Mouse (Mus musculus) lung, embryonic 16.5 days (tissue): Measurements from ENCODE around the gene Tmem43. TPM values are rescaled to one million over a fixed set of nuclear protein-coding genes. Genes with fewer than 3 reads are reported as not detected.
"Not testable (repeated sequence)": the region's sequence is repeated elsewhere in the genome, so short reads cannot be mapped to it uniquely, and the experiment has no call there.

Source experiments
- ATAC-seq: fragments of 200-750 bp; cut with Nextera tagmentation; 2 replicates; pipeline ENCODE4 v1.8.0; 2017; ENCODE audit warnings: low read depth, mild to moderate bottlenecking, moderate library complexity
- H3K27ac ChIP-seq: fragments of 300-500 bp; sonication (generic); 2 replicates; pipeline ENCODE4 v1.5.1; 2014; ENCODE audit warnings: mild to moderate bottlenecking, control low read depth, low read length
- H3K27me3 ChIP-seq: fragments of 300-500 bp; sonication (generic); 2 replicates; pipeline ENCODE4 v1.6.1; 2014; ENCODE audit warnings: low read depth, low read length, mixed read lengths; ENCODE audit not compliant: control insufficient read depth, insufficient read depth
- H3K36me3 ChIP-seq: fragments of 300-500 bp; sonication (generic); 2 replicates; pipeline ENCODE4 v1.6.1; 2014; ENCODE audit warnings: low read length; ENCODE audit not compliant: control insufficient read depth, insufficient read depth
- H3K4me1 ChIP-seq: fragments of 300-500 bp; sonication (generic); replicated peaks from 2 replicates; pipeline ENCODE4 v1.6.1; 2014; ENCODE audit warnings: low read length, mixed read lengths; ENCODE audit not compliant: control insufficient read depth, insufficient read depth
- H3K4me2 ChIP-seq: fragments of 300-500 bp; sonication (generic); 2 replicates; pipeline ENCODE4 v1.6.1; 2014; ENCODE audit warnings: low read depth, low read length, control low read depth
- H3K4me3 ChIP-seq: fragments of 300-500 bp; sonication (generic); 2 replicates; pipeline ENCODE4 v1.5.1; 2014; ENCODE audit warnings: mild to moderate bottlenecking, low read length, control low read depth
- H3K9ac ChIP-seq: fragments of 300-500 bp; sonication (generic); 2 replicates; pipeline ENCODE4 v1.6.1; 2014; ENCODE audit warnings: low read length, control low read depth
- H3K9me3 ChIP-seq: fragments of 300-500 bp; sonication (generic); 2 replicates; pipeline ENCODE4 v1.6.1; 2016; ENCODE audit warnings: low read length; ENCODE audit not compliant: control insufficient read depth
- WGBS: fragments of 180-500 bp; shearing (Covaris S2); extraction: QIAGEN DNeasy Blood & Tissue Kit; methylation state at CpG from one replicate; pipeline ENCODE4 v1.1.7; 2014; 5-methylcytosine and 5-hydroxymethylcytosine counted together
- polyA plus RNA-seq: library from polyadenylated mRNA; unstranded; fragments of >200 nt; fragmentation: Nextera tagmentation; extraction: Ambion mirVana; gene quantifications from 2 replicates; pipeline ENCODE4 v1.2.1, GENCODE M21; 2015

Tmem43 gene
- polyA plus RNA-seq, 1 experiment from 2014 or later: 57.1 TPM

DNA sequence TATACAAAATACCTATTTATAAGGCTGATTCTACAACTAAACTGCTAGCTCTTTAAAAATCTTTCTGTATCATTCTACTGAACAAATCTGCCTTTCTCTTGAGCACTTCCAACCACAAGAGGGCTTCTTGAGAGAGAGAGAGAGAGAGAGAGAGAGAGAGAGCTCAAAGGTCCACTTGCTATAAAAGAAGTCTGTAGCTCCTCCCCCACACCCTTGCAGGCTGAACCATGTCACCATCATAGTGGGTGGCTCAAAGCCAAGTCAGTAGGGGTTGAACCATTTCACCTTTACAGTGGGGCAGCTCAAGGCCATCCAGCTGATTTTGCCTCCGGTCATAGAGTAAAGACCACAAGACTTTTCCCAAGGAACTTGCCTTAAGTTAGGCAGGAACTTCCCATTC lies 14.0 kb upstream of the Tmem43 start:
- 73% methylated on average over 1 of the region's 1 CpGs for WGBS
- no peak overlapping the region for H3K27ac ChIP-seq

DNA sequence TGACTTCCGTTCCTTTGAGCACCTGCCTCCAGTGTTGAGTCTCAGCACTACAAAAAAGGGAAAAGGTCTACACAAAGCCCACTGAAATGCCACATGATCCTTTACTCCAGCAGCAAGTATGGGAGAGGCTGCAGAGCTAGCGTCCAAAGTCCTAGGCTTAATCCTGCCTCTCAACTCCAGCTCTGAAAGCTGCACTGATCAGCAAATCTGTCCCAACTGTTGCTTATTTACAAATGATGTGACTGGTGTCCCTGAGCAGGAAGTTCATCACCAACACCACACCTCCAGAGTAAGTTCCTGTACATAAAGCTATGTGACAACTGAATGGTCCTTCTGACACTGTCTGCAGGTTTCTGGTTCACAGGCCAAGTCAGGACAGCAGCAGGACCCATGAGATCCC lies 7.7 kb upstream of the Tmem43 start:
- H3K9me3 ChIP-seq: no peaks in the 10 kb centered on the region
- no peak overlapping the region for H3K4me2 ChIP-seq
- no peak overlapping the region for H3K9ac ChIP-seq
- H3K27me3 ChIP-seq: no peaks in the 10 kb centered on the region
- H3K27ac ChIP-seq: no peak overlapping the region
- ATAC-seq: no peak
- 83% methylated on average over 2 of the region's 2 CpGs for WGBS
- H3K4me1 ChIP-seq: no peaks in the 10 kb centered on the region
- H3K36me3 ChIP-seq: peaks cover 18% of the 10 kb centered on the region
- H3K4me3 ChIP-seq: no peak overlapping the region

More for the DNA sequence above, 14.0 kb upstream of the Tmem43 start:
- Histone ChIP-seq H3K4me1 (no peaks in the 10 kb centered on the region), H3K4me3 (no peak overlapping the region), H3K27me3 (no peaks in the 10 kb centered on the region), H3K9ac (no peak overlapping the region), H3K9me3 (no peaks in the 10 kb centered on the region), H3K36me3 (peaks cover 6% of the 10 kb centered on the region; the same call in 1 of the 2 replicates), H3K4me2 (no peak overlapping the region)
- ATAC-seq: no peak; the same call in 1 of the 2 replicates

DNA sequence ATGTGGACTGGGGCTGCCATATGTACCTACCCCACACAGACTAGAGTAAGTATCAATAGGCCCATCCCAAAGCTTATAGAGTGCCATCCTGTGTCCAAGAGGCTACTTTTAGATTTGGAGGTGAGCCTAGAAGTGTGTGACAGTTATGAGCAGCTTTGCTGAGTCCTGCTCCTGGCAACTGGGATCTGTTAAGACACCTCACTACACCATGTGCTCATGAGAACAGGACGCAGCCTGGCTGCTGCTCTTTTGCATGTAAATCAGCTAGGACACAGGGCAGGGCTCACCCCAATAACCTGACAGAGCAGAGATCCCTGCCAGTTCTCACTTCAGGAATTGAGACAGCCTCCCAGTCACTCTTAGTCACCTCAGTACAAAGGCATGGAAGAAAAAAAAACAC lies 6.4 kb upstream of the Tmem43 start:
- WGBS: 83% methylated on average over 1 of the region's 1 CpGs
- no peak overlapping the region for H3K4me2 ChIP-seq
- no peak overlapping the region for H3K4me3 ChIP-seq
- peaks cover 1% of the 10 kb centered on the region for H3K4me1 ChIP-seq
- H3K27me3 ChIP-seq: no peaks in the 10 kb centered on the region
- no peaks in the 10 kb centered on the region for H3K9me3 ChIP-seq
- H3K27ac ChIP-seq: no peak overlapping the region
- ATAC-seq: no peak
- peaks cover 18% of the 10 kb centered on the region for H3K36me3 ChIP-seq
- H3K9ac ChIP-seq: no peak overlapping the region

DNA sequence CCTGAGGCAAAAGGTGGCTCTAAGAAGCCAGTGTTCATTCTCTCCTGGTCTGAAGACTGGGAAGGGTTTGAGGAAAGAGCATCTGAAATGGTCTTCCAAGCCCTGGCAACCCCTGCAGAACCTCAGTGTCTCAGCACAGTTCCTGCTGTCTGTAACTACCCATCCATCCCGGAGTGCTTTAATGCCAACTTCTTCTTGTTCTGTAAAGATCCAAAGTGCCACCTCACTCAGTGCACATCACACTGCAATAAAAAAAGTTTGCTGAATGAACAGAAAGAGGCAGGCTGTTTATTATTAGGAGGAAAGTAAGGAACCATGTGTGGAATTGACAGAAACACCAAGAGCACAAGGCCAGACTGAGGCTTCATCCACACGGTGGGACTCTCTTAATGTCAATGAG lies 2.8 kb upstream of the Tmem43 start:
- H3K4me2 ChIP-seq: no peak overlapping the region
- no peak overlapping the region for H3K4me3 ChIP-seq
- ATAC-seq: no peak
- H3K9ac ChIP-seq: no peak overlapping the region
- peaks cover 15% of the 10 kb centered on the region for H3K4me1 ChIP-seq
- H3K27me3 ChIP-seq: no peaks in the 10 kb centered on the region
- H3K27ac ChIP-seq: no peak overlapping the region
- H3K36me3 ChIP-seq: peaks cover 6% of the 10 kb centered on the region; the same call in 1 of the 2 replicates
- no peaks in the 10 kb centered on the region for H3K9me3 ChIP-seq
- 77% methylated on average over 2 of the region's 2 CpGs for WGBS

DNA sequence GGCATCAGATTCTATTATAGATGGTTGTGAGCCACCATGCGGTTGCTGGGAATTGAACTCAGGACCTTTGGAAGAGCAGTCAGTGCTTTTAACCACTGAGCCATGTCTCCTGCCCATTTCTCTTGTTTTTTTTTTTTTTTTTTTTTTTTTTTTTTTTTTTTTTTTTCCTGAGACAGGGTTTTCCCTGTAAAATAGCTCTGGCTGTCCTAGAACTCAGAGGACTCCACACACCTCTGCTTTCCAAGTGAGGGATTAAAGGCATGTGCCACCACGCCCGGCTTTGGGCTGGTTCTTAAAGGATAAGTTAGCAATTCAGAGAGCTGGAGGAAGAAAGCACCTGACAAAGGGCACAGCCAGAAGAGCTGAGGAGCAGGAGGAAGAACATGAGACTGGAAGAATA lies 2.1 kb upstream of the Tmem43 start:
- not testable (repeated sequence) for H3K9ac ChIP-seq, H3K9me3 ChIP-seq, H3K27ac ChIP-seq, H3K4me3 ChIP-seq, H3K36me3 ChIP-seq, H3K27me3 ChIP-seq, ATAC-seq, H3K4me2 ChIP-seq
- peaks cover 15% of the 10 kb centered on the region for H3K4me1 ChIP-seq
- 87% methylated on average over 3 of the region's 3 CpGs for WGBS

DNA sequence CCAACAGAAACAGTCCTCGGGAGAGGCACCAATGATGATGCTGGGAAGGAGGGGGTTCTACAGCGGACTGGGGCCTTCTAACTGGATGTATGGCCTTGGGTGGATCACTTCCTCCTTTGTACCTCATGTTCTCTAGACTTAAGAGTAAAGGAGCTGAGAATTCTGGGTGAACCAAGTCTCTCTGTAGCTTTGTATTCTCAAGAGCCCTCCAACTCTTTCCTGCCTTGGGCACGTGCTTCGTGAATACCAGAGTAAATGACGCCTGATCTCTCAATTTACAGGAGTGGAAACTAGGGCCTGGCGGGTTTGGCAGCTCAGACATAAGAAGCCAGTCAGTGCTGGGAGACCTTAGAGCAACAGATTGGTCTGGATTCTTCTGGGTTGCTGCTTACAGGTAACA lies 1.2 kb upstream of the Tmem43 start:
- H3K4me1 ChIP-seq: peaks cover 15% of the 10 kb centered on the region

DNA sequence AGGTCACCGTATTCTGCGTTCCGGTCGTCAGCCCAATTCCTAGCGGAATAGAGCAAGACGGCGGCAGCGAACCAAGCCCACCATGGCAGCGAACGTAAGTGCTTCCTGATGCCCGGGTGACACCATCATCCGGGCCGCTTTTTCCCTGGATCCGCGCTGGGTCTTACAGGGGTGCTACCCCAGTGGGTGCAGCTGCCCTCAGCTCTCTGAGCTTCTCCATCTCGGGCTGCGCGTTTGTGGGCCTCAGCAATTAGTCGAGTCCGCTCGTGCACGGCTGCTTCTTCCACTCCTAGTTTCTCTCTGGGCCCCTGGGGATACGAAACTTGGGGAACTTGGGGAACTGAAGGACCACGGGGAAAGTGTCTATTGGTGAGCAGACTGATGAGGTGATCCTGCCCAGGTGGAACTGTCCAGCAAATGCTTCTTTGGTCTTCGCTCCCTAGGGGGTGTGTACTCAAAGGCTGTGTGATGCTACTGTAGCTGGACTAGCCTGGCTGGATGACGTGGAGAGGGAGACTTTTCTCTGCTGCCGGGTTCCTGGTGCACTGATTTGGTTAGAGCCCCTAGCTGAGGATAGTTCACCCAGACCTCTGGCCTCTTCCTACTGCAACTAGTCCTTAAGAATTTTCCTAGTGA lies 420 bp downstream of the Tmem43 start:
- Histone ChIP-seq H3K27ac (peak overlapping the region; percentile 54), H3K27me3 (no peaks in the 10 kb centered on the region), H3K36me3 (peaks cover 6% of the 10 kb centered on the region; the same call in 1 of the 2 replicates), H3K4me1 (peaks cover 15% of the 10 kb centered on the region), H3K9me3 (no peaks in the 10 kb centered on the region), H3K9ac (peak overlapping the region; percentile 84), H3K4me2 (peak overlapping the region; percentile 79), H3K4me3 (peak overlapping the region; percentile 87)
- peak; percentile 42 for ATAC-seq
- WGBS: 0% methylated on average over 27 of the region's 27 CpGs

More for the DNA sequence above, 1.2 kb upstream of the Tmem43 start:
- Histone ChIP-seq H3K4me3 (peak overlapping the region; percentile 87), H3K9me3 (no peaks in the 10 kb centered on the region), H3K36me3 (0 out of 2 replicates have a peak, but pooled peaks cover 1% of the 10 kb centered on the region), H3K4me2 (peak overlapping the region; percentile 59), H3K27me3 (no peaks in the 10 kb centered on the region), H3K27ac (peak overlapping the region; percentile 77), H3K9ac (peak overlapping the region; percentile 87)
- ATAC-seq: no peak
- 19% methylated on average over 6 of the region's 6 CpGs for WGBS

DNA sequence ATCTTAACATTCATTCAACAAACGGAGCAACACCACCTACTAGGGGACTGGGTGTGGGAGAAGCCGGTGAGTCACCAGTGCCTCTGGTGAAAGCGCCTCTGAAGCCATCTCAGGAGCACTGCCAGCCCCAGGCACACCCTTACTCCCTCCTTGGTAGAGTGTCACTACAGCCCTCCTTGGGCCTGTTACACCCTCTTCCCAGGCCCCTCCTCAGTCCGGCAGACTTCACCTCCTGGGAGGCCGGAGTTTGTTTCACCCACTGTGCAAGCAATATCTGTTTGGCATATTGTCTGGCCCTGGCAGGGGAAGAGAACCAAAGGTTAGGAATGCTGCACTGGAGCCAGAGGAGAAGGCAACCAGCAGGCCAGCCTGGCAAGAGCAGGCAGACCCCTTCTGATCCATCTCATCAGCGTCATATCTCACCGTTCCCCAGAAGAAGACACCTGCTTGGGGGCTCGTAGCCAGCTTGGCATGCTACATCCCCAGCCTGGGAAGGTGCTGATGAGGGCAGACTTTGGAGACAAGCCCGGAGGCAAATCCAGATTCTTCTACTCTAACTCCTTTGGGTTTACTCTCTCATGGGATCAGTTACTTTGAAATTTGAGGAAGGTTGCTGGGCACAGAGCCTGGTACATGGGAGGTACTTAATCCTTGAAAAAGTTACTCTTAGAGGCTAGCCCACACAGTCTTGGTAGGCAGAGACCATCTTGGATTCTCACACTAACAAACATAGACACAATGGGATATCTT lies 1.1 kb downstream of the Tmem43 start:
- ATAC-seq: no peak

DNA sequence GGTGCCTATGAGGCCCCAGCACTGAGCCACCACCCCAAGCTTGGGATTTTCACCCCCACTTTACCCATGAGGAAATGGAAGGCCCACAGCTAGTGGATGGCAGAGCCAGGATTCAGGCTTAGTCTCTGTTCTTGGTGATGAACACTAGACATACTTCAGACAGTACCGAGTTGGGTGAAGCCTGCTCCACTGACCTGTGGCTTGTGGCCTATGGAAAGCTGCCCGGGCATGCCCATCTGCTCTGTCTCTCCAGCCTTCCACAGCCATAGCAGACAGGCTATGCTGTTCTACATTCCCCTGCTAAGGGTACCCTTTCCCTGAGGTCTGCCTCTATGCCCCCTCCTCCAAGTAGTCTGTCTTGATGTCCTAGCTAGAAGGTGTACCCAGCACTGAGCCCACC lies 3.0 kb downstream of the Tmem43 start:
- H3K27ac ChIP-seq: no peak overlapping the region
- peaks cover 27% of the 10 kb centered on the region for H3K36me3 ChIP-seq
- no peak overlapping the region for H3K4me2 ChIP-seq
- peaks cover 15% of the 10 kb centered on the region for H3K4me1 ChIP-seq
- no peaks in the 10 kb centered on the region for H3K27me3 ChIP-seq
- 95% methylated on average over 2 of the region's 2 CpGs for WGBS
- no peak for ATAC-seq
- no peaks in the 10 kb centered on the region for H3K9me3 ChIP-seq
- H3K9ac ChIP-seq: no peak overlapping the region
- H3K4me3 ChIP-seq: no peak overlapping the region

More for the DNA sequence above, 1.1 kb downstream of the Tmem43 start:
- Histone ChIP-seq H3K27ac (no peak overlapping the region), H3K36me3 (peaks cover 13% of the 10 kb centered on the region; the same call in 1 of the 2 replicates), H3K4me2 (peak overlapping the region; percentile 79), H3K9me3 (no peaks in the 10 kb centered on the region), H3K9ac (peak overlapping the region; percentile 84), H3K4me3 (peak overlapping the region; percentile 87), H3K4me1 (peaks cover 15% of the 10 kb centered on the region), H3K27me3 (no peaks in the 10 kb centered on the region)
- 40% methylated on average over 9 of the region's 9 CpGs for WGBS
